Mouse (Mus musculus) heart, adult 10 weeks (tissue): ENCODE data around the gene Mrpl49. TPM values are rescaled to one million over a fixed set of nuclear protein-coding genes. Genes with fewer than 3 reads are reported as not detected.

Experiments used
- polyA plus RNA-seq: library from polyadenylated mRNA; stranded (reverse); fragments of 350-450 nt; fragmentation: Illumina TruSeq; extraction: RNeasy Lipid Tissue Mini Kit (QIAGEN cat#74804); gene quantifications from one replicate; pipeline ENCODE4 v1.2.3, GENCODE M21; 2014; ENCODE audit warnings: low read depth, low replicate concordance

The Mrpl49 gene
- 46.2 TPM for polyA plus RNA-seq

DNA sequence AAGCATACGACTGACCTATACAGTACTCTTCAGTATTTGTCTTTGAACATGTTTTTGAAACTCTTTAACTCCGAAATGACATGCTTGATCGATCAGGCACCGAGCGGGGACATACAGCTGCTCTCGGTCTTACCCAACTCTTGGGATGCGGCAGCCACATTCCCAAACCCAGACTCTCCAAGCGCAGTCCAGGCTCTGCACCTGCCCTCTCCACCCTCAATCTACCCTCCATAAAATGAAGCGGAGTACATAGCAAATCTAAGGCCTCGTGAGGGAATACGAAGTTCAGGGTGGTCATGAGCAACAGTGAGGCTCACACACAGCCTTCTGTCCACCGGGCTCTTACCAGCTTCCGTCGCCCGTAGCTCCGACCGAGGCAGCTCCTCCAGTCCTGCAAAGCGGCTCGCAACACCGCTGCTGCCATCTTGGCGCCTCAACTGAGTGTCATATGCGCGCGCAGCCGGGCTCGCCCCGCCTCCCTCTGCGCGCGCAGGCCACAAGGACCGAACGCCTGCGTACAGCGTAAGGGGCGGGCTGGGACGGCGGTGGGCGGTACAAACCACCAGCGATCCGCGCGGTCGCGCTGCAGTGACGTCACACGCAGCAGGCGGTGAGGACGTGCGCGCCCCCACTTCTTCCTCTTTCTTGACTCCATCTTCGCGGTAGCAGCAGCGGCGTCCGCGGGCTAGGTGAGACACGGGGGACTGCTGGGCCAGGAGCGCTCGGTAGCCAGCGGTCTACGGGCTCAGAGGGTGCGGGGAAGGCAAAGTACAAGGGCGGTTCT is at the start of gene Mrpl49, which contains the start of gene Fau:
TSS of gene Mrpl49 (minus strand) at position 473 of the 784 bp plus-strand sequence.
TSS of gene Fau (plus strand) at position 532 of the 784 bp plus-strand sequence.

DNA sequence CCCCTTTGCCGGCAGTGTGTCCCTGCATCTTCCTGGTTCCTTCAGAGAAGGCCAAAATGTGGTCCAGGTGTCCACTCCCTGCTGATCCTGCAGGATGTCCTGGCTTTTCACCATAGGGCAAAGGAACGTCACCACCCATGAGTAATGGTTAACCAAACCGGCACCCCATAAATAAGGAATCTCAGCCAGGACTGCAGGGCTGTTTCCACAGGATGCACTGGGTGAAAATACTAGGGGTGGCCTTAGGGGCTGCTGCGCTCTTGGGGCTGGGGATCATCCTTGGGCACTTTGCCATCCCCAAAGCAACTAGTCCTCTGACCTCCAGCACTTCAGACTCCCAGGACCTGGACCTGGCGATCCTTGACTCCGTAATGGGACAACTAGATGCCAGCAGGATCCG is 48.0 kb upstream of the Mrpl49 start, which contains the start of gene Naaladl1:
TSS of gene Naaladl1 (plus strand) at position 197 of the 400 bp plus-strand sequence.

DNA sequence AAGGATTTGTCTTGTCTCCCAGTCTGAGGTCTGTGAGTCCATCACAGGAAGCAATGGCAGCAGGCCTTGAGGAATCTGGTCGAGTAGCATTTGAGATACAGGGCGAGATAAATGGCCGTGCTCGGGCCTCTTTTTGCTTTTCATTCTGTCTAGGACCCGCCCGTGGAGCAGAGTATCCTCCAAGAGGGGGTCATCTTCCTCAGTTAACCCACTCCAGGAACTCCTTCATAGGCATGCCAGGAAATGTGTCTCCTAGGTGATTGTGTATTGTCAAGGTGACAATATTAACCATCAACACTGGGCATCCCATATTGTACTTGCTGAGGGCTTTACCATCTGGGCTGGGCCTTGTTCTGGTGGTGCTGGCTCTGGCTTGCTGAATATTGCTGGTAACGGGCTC is 36.5 kb upstream of the Mrpl49 start, which contains the start of gene AC131692.1:
TSS of gene AC131692.1 (plus strand) at position 301 of the 400 bp plus-strand sequence.

DNA sequence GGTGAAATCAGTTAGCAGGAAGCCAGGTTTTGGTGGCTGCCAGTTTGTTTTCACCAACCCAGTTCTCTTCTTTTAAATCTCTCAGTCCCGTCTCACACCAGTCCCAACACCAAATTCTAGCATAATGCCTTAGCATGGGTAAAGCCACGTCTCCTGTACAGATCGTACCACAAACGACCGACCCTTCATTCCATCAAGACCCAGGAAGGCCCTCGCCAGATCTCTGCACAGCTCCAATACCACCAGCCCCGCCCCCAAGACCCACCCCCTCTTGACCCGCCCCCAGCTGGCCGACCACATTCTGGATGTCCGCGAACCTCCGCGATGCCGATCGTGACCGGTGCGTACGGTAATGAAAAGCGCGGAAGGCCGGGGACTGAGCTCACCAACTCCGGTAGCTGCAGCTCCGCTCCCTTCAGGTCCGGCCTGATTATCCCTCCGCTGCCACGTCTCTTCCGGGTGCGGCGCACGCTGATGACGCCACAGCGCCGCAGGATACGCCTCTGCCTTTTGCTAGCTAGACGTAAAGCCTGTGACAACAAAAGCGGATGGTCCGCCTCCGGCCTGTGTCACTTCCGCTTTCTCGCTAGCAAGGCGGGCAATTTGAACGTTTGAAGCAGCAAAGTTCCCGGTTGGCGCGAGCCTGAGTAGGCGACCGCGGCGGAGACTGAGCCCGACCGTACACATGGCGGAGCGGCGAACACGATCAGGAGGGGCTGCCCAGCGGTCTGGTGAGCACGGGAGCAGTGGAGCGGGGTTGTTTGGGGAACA is 27.1 kb upstream of the Mrpl49 start, which contains the start of the genes Zfpl1 and Cdca5:
TSS of gene Zfpl1 (minus strand) at position 479 of the 771 bp plus-strand sequence.
TSS of gene Cdca5 (plus strand) at position 506 of the 771 bp plus-strand sequence.

DNA sequence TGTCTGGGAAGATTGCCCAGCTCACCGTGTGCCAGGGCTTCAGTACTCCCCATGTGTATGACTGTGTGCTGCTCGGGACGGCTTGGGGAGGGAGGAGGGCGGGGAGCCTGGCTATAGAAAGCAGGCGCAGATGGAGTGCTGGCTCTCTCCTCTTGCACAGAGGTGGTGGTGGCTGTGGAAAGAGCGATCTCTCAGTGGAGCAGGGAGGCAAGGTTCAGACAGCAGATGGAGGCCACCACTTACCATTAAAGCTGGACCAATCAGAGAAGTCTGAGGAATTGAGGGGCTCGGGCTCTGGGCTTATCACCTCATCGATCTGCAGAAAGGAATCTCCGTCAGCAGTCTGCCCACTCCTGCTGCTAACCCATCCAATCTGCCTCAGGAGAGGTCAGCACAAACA is 24.6 kb upstream of the Mrpl49 start, which contains the start of gene Gm28374:
TSS of gene Gm28374 (minus strand) at position 101 of the 400 bp plus-strand sequence.

DNA sequence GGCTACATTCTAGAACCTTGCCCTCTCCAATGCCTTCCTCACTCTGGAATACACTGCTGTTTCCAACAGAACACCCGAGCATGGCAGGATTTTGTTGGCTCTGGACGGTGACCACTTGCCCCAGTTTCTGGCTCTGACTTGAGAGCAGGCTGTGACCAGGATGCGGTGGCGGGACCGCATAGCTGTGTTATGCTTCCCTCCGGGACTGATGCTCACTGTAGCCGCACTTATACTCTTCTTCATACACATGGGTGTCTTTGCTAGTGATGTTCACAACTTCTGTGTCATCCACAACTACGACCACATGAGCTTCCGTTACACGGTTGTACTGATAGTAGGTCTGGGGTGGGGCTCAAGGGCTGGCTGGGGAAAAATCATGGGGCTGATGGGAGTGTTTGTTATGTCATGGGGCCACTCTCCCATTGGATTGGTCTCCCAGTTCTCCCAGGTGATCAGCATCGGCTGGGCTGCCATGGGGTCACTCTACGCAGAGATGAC is 22.4 kb upstream of the Mrpl49 start, which contains the start of gene Tmem262:
TSS of gene Tmem262 (plus strand) at position 51 of the 498 bp plus-strand sequence.

DNA sequence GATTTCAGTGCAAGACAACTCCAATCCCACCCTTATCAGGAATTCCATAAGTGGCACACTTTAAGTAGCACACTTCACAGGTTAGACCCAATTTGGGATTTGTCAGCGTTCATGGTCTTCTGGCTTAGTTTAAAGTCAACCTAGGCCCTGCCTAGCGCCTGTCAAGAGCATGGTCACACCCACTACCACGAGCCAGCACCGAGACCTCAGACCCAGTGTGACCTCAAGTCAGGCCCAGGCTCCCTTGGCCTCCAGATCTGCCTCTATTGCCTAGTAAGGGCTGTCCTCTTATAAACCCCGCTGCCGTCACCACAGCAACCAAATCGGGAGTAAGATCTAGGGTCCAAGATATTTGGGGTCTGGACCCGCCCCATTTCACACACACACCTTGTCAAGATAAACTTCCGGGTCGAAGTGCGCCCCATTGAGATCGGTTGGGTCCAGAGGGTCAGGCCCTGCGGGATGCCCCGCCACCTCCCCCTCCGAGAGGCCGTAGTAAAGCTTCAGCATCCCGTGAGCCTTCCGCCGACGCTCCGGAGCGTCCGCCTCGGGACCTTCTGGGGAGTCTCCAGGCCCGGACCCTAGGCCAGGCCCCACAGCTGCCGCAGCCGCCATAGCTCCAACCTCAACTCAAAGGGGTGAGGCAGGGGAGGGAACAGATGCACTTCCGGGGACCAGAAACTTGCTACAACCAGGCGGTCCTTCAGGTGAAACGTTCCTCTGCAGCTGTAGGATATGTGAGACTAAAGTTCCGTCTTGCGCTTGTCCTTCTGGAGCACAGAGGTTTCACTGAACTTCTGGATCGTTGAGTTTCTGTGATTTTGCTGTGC is 19.2 kb upstream of the Mrpl49 start, which contains the start of gene Vps51:
TSS of gene Vps51 (minus strand) at position 668 of the 830 bp plus-strand sequence.

DNA sequence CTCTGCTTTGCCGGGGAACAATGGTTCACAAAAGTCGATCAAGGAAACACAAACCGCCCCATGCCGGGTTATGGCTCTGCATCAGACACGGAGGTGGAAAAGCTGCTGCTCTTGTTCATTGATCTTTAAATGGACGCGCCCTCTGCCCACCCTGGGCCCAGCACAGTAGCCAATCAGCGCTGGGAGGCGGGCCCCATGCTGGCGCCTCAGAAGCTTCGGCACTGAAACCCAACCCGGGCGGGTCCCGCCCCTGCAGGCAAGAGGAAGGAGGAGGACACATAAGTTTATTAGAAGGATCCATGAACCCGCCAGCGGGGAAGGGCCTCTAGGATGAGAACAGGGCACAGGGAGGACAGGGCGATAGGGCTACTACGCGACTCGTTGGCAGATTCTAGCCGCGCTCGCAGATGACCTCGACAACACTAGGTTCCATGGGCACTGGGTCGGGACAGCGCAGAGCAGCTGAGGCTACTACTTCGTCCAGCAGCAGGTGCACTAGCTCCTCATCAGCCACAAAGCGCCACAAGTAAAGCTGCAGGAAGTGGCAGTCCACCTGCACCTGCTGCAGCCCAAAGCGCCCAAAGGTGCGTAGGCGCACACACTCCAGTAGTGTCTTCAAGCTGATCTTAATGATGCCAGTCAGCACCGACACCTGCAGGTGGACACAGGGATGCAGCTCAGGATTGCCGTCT is 10.3 kb upstream of the Mrpl49 start, which contains the start of gene Tm7sf2:
TSS of gene Tm7sf2 (minus strand) at position 650 of the 692 bp plus-strand sequence.

DNA sequence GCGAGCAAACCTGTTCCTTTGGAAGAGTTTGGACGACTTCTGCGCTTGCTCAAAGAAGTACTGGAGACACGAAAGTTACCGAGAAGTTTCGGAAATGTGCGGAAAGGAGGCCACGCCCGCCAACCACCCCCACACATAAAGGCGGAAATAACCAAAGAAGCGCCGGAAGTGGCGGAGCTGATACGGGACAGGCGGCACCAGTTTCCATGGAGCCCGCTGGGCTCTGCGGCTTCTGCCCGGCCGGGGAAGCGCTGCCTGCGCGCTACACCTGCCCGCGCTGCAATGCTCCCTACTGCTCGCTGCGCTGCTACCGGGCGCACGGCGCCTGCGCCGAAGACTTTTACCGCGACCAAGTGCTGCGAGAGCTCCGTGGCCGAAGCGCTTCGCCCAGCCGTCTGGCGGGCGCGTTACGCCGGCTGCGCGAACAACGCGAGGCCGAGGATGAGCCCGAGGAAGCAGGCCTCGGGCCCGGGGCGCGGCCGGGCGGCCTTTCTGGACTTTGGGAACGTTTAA is 3.5 kb upstream of the Mrpl49 start, which contains the start of gene Znhit2:
TSS of gene Znhit2 (plus strand) at position 172 of the 513 bp plus-strand sequence.

DNA sequence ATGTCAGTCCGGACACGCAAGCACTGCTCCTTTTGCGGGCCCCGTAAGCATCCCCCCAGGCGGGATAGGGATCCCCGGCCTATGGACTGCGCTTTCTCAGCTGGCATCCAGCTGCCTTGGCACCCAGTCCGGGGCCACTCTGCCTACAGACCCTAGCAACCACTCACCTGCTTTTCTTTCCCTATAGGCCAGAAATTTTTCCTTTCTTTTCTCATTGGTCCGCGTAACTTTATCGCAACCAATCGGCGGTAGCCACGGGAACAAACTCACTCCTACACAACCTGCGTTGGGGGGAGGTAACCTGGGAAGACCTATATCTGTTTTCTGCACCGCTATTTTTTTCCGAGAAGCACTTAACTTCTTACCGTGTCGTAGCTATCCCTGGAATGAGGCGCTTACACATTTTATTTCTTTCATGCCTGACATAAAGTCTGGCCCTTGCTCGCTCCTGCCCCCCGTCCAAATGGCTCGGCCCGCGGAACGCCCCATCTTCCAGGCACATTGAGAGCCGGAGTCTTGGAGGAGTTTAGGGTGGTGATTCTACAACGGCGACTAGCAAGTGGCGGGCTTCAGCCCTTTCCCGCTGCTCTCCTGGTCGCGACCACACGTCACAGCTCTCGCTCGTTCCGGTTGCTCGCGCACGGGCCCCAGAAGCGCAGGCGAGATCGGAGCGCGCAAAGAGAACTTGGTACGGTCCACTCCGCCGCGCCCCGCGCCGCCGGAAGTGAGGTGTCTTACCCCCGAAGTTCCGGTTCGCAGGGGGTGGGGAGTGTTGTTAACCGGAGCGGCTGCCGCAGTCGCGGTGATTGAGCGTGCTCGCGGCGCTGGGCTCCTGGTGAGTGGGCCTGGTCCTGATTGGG is 11.1 kb downstream of the Mrpl49 start, which contains the start of gene Syvn1:
TSS of gene Syvn1 (plus strand) at position 283 of the 860 bp plus-strand sequence.

DNA sequence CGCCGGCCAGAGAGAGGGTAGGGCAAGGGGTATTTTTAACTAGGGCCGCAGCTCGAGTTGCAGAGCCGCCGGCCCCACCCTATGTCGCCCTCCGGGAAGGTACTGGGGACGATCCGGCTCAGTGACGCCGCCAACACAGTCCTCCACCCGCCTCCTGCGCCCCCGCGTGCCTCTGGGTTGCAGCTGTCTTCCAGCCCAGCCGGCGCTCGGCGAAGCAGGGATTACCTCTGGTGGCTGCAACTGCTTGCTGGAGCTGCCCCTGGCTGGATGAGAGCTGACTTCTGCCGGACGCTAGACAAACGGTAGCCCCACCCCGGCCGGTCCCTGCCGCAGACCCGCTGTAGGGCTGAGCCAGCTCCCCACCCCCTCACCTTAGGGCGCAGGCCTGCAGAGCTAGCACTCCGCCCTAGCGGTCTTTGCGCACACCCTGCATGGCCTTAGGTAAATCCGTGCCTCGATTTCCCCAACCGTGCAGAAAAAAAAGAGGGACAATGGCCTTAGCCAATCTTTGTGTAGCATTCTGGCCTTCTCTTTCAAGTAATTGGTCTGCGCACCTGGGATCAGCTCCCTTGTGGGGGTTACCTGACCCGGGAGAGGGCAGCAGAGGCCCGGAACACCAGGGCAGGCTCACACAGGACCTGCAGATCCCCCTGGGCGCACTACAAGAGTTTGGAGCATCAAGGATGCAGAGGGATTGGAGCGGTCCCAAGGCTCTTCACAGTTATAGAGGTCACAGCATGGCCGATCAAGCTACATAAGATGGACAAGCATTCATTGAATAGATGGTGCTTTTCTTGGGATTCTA is 41.9 kb downstream of the Mrpl49 start, which contains the start of gene Capn1:
TSS of gene Capn1 (minus strand) at position 387 of the 805 bp plus-strand sequence.

Other genes with a start within 250 kb of the Mrpl49 start
- gene Frmd8, start 182.5 kb downstream of the Mrpl49 start, polyA plus RNA-seq, result 5.4 TPM
- 3.4 TPM for gene Slc25a45, start 180.0 kb downstream of the Mrpl49 start, polyA plus RNA-seq
- 0.63 TPM for gene Tigd3, start 163.6 kb downstream of the Mrpl49 start, polyA plus RNA-seq
- gene Dpf2, start 144.8 kb downstream of the Mrpl49 start, polyA plus RNA-seq, result 69.5 TPM
- 7.8 TPM for gene Cdc42ep2, start 133.0 kb downstream of the Mrpl49 start, polyA plus RNA-seq
- 15.0 TPM for gene Pola2, start 93.6 kb downstream of the Mrpl49 start, polyA plus RNA-seq
- not detected for gene Slc22a20, start 71.6 kb downstream of the Mrpl49 start, polyA plus RNA-seq
- 16.4 TPM for gene Capn1, start 41.9 kb downstream of the Mrpl49 start, polyA plus RNA-seq
- 20.9 TPM for gene Syvn1, start 11.2 kb downstream of the Mrpl49 start, polyA plus RNA-seq
- gene Fau, start 59 bp upstream of the Mrpl49 start, polyA plus RNA-seq, result 507 TPM
- gene Znhit2, start 3.4 kb upstream of the Mrpl49 start, polyA plus RNA-seq, result 8.5 TPM
- 6.3 TPM for gene Tm7sf2, start 10.6 kb upstream of the Mrpl49 start, polyA plus RNA-seq
- 20.9 TPM for gene Vps51, start 19.4 kb upstream of the Mrpl49 start, polyA plus RNA-seq
- gene Tmem262, start 22.2 kb upstream of the Mrpl49 start, polyA plus RNA-seq, result not detected
- not detected for gene Gm28374, start 24.5 kb upstream of the Mrpl49 start, polyA plus RNA-seq
- 21.3 TPM for gene Zfpl1, start 27.2 kb upstream of the Mrpl49 start, polyA plus RNA-seq
- gene Cdca5, start 27.2 kb upstream of the Mrpl49 start, polyA plus RNA-seq, result not detected
- not detected for gene AC131692.1, start 36.6 kb upstream of the Mrpl49 start, polyA plus RNA-seq
- not detected for gene Naaladl1, start 48.0 kb upstream of the Mrpl49 start, polyA plus RNA-seq
- 10.2 TPM for gene Sac3d1, start 60.9 kb upstream of the Mrpl49 start, polyA plus RNA-seq
- gene Snx15, start 70.5 kb upstream of the Mrpl49 start, polyA plus RNA-seq, result 20.5 TPM
- 0.92 TPM for gene Batf2, start 83.2 kb upstream of the Mrpl49 start, polyA plus RNA-seq
- 55.0 TPM for gene Arl2, start 83.8 kb upstream of the Mrpl49 start, polyA plus RNA-seq
- not detected for gene Majin, start 126.6 kb upstream of the Mrpl49 start, polyA plus RNA-seq
- gene Gpha2, start 168.6 kb upstream of the Mrpl49 start, polyA plus RNA-seq, result not detected
- 33.6 TPM for gene Ppp2r5b, start 178.1 kb upstream of the Mrpl49 start, polyA plus RNA-seq
- gene Atg2a, start 183.9 kb upstream of the Mrpl49 start, polyA plus RNA-seq, result 15.8 TPM
- gene Ehd1, start 218.9 kb upstream of the Mrpl49 start, polyA plus RNA-seq, result 57.4 TPM
- 12.6 TPM for gene Cdc42bpg, start 248.7 kb upstream of the Mrpl49 start, polyA plus RNA-seq